Mouse (Mus musculus) embryo, embryonic 10 days (tissue): ENCODE data around the gene Nfe2l2.
"Not testable (repeated sequence)": the region's sequence is repeated elsewhere in the genome, so short reads cannot be mapped to it uniquely, and the experiment has no call there.

Experiments used
- DNase-seq: peaks from one replicate; pipeline ENCODE4 v3.0.0-alpha.2; 2015; ENCODE audit warnings: low spot score

The Nfe2l2 gene

GRCm38 (mm10) chr2:75643950-75644349, 60.5 kb downstream of the Nfe2l2 start:
- no peak for DNase-seq

GRCm38 (mm10) chr2:75642795-75643550, 61.5 kb downstream of the Nfe2l2 start:
- no peak for DNase-seq

GRCm38 (mm10) chr2:75642312-75642711, 62.1 kb downstream of the Nfe2l2 start:
- DNase-seq: not testable (repeated sequence)

- DNase-seq: not testable (repeated sequence)
These were observed 64.9 kb downstream of the Nfe2l2 start for GRCm38 (mm10) chr2:75639535-75639934.

GRCm38 (mm10) chr2:75637822-75638221, 66.6 kb downstream of the Nfe2l2 start:
- DNase-seq: not testable (repeated sequence)

GRCm38 (mm10) chr2:75637361-75637760, 67.1 kb downstream of the Nfe2l2 start:
- DNase-seq: no peak

- not testable (repeated sequence) for DNase-seq
These were observed 67.5 kb downstream of the Nfe2l2 start for GRCm38 (mm10) chr2:75637055-75637304.

- no peak for DNase-seq
These were observed 68.0 kb downstream of the Nfe2l2 start for GRCm38 (mm10) chr2:75636261-75637054.

GRCm38 (mm10) chr2:75634431-75634830, 70.0 kb downstream of the Nfe2l2 start:
- not testable (repeated sequence) for DNase-seq

- no peak for DNase-seq
These were observed 70.7 kb downstream of the Nfe2l2 start for GRCm38 (mm10) chr2:75633784-75634183.

GRCm38 (mm10) chr2:75633381-75633780, 71.1 kb downstream of the Nfe2l2 start:
- no peak for DNase-seq

GRCm38 (mm10) chr2:75632721-75633181, 71.7 kb downstream of the Nfe2l2 start:
- no peak for DNase-seq

GRCm38 (mm10) chr2:75632043-75632442, 72.4 kb downstream of the Nfe2l2 start:
- no peak for DNase-seq

- DNase-seq: no peak
These were observed 73.0 kb downstream of the Nfe2l2 start for GRCm38 (mm10) chr2:75631421-75631820.

GRCm38 (mm10) chr2:75628487-75628886, 76.0 kb downstream of the Nfe2l2 start:
- DNase-seq: no peak

- no peak for DNase-seq
These were observed 77.6 kb downstream of the Nfe2l2 start for GRCm38 (mm10) chr2:75626597-75627440.
